Mouse (Mus musculus): ENCODE results near the gene Elp4.
A peak's percentile ranks its signal among the peaks of the same experiment; 100 is the strongest.

The Elp4 gene

GRCm38 (mm10) chr2:105710511-105710910, 193.9 kb downstream of the Elp4 start:
- DNase-seq: no peak

GRCm38 (mm10) chr2:105709126-105709525, 195.2 kb downstream of the Elp4 start:
- peak; percentile 61 to 62 for DNase-seq

- no peak for DNase-seq
Observed at GRCm38 (mm10) chr2:105705320-105705719, 199.0 kb downstream of the Elp4 start.

- peak; percentile 20 to 47 for DNase-seq
Observed at GRCm38 (mm10) chr2:105702586-105702985, 201.8 kb downstream of the Elp4 start.

GRCm38 (mm10) chr2:105701781-105702180, 202.6 kb downstream of the Elp4 start:
- DNase-seq: peak in 1 of 2 experiments; percentile 4

- DNase-seq: peak in 1 of 2 experiments; percentile 21
Observed at GRCm38 (mm10) chr2:105698631-105699030, 205.7 kb downstream of the Elp4 start.

- DNase-seq: no peak
Observed at GRCm38 (mm10) chr2:105697741-105698140, 206.6 kb downstream of the Elp4 start.

GRCm38 (mm10) chr2:105691296-105691695, 213.1 kb downstream of the Elp4 start:
- DNase-seq: no peak

- DNase-seq: peak; percentile 57 to 68
Observed at GRCm38 (mm10) chr2:105689771-105690639, 214.4 kb downstream of the Elp4 start.

- peak; percentile 56 to 66 for DNase-seq
Observed at GRCm38 (mm10) chr2:105689304-105689770, 215.0 kb downstream of the Elp4 start.

- DNase-seq: peak; percentile 70
Observed at GRCm38 (mm10) chr2:105688436-105689303, 215.7 kb downstream of the Elp4 start.

- peak; percentile 37 to 69 for DNase-seq
Observed at GRCm38 (mm10) chr2:105688011-105688410, 216.4 kb downstream of the Elp4 start.

- peak; percentile 85 to 89 for DNase-seq
Observed at GRCm38 (mm10) chr2:105687317-105687991, 216.9 kb downstream of the Elp4 start.

- peak; percentile 32 to 66 for DNase-seq
Observed at GRCm38 (mm10) chr2:105686363-105687316, 217.7 kb downstream of the Elp4 start.

GRCm38 (mm10) chr2:105685651-105686050, 218.7 kb downstream of the Elp4 start:
- peak; percentile 62 to 70 for DNase-seq

- DNase-seq: peak; percentile 24 to 59
Observed at GRCm38 (mm10) chr2:105684991-105685650, 219.2 kb downstream of the Elp4 start.

GRCm38 (mm10) chr2:105683771-105684410, 220.5 kb downstream of the Elp4 start:
- DNase-seq: peak; percentile 65 to 75

GRCm38 (mm10) chr2:105682634-105683351, 221.6 kb downstream of the Elp4 start:
- DNase-seq: peak; percentile 68 to 74

- DNase-seq: peak; percentile 69 to 79
Observed at GRCm38 (mm10) chr2:105682011-105682501, 222.3 kb downstream of the Elp4 start.
